Mouse (Mus musculus): ENCODE results near the gene Mkks.

Mkks gene

DNA sequence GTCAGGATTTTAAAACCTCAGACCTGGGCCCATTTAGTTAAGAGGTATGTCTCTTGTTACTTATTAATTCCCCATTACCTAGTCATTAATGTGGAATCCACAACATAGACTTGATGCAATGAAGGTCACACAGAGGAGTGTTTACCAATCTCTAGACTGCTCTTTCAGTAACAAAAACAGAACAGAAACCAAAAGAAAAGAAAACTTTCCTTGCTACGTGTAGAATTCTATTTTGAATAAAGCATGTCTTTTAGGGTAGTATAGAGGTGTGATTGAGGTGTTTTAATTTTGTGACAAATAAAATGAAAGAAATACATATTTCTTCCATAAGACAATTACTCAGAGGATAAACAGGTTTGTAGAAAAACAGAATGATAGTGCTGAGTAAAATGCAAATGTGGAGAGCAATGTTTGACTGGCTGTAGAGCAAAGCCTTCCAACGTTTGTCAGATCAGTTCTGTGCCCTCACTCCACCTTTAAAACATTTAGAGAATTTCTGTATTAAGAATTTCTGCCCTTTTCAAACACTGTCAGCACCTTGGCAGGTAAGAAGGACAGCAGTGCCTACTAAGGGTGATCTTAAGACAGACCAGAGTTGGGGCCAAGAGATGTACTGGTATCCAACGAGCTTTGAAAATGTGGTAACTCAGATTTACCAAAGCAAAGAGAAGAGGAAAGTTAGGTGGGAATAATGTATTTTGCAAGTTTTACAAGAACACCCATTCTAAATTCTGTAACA lies 57.0 kb downstream of the Mkks start:
- DNase-seq = no peak

DNA sequence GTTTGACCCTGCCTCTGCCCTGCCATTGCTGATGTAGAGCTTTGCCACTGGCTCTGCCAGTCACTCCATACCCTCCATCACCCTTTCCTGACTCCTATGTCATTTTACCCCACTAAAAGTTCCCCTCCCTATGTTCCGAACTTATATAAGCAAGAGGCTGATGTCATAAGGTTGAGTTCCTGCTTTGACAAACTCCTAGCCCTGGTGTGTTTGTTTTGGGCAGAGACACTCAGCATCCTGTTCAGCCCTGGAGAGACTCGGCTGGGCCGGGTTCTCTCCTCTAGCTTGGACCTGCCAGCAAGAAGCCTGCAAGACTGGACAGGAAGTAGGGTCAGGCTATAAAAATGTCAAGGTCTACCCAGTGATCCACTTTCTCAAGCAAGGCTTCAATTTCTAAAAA lies 58.3 kb downstream of the Mkks start:
- no peak for DNase-seq

DNA sequence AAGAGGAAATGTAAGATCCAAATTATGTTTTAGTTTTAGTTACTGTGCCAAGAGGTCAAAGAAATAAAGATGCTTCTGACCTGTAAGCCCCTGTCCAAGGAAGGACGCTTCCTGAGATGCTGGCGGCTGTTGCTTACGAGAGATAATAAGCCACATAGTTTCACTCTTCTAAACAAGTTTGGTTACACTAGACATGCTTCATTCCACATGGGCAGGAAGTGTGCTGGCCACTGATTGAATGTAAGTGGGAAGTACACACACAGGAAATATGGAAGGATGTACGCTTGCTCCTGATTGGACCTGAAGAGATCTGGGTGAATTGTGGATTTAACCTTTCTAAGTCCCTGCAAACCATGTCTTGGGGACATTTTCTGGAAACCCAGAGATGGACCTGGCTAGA lies 63.6 kb downstream of the Mkks start:
- no peak for DNase-seq

All from right cerebral cortex, adult 18-20 months (tissue).